Mouse (Mus musculus): Measurements from ENCODE around the gene Tle3.

Gene Tle3

GRCm38 (mm10) chr9:61439092-61439491 is 66.9 kb downstream of the Tle3 start:
- no peak for DNase-seq

- DNase-seq: no peak
These were observed 67.8 kb downstream of the Tle3 start for GRCm38 (mm10) chr9:61439979-61440378.

- no peak for DNase-seq
These were observed 69.2 kb downstream of the Tle3 start for GRCm38 (mm10) chr9:61441206-61441913.

GRCm38 (mm10) chr9:61442951-61443630 is 70.9 kb downstream of the Tle3 start:
- DNase-seq: no peak

- DNase-seq: no peak
These were observed 73.0 kb downstream of the Tle3 start for GRCm38 (mm10) chr9:61445151-61445550.

- no peak for DNase-seq
These were observed 73.6 kb downstream of the Tle3 start for GRCm38 (mm10) chr9:61445711-61446222.

GRCm38 (mm10) chr9:61446965-61447364 is 74.8 kb downstream of the Tle3 start:
- DNase-seq: no peak

- DNase-seq: no peak
These were observed 77.3 kb downstream of the Tle3 start for GRCm38 (mm10) chr9:61449363-61449904.

GRCm38 (mm10) chr9:61452081-61452480 is 79.9 kb downstream of the Tle3 start:
- no peak for DNase-seq

GRCm38 (mm10) chr9:61455861-61456261 is 83.7 kb downstream of the Tle3 start:
- no peak for DNase-seq

- DNase-seq: no peak
These were observed 84.4 kb downstream of the Tle3 start for GRCm38 (mm10) chr9:61456441-61457161.

- no peak for DNase-seq
These were observed 85.0 kb downstream of the Tle3 start for GRCm38 (mm10) chr9:61457162-61457523.

- DNase-seq: no peak
These were observed 89.7 kb downstream of the Tle3 start for GRCm38 (mm10) chr9:61461859-61462258.

- DNase-seq: no peak
These were observed 95.3 kb downstream of the Tle3 start for GRCm38 (mm10) chr9:61467436-61467835.
